Mouse (Mus musculus) induced T-regulatory cell, adult 2 months (primary cell): ENCODE results near the gene Trpv4.

ENCODE experiments used
- DNase-seq: peaks from one replicate; pipeline ENCODE4 v3.0.0-alpha.2; 2012; ENCODE audit warnings: low read depth

The Trpv4 gene

DNA sequence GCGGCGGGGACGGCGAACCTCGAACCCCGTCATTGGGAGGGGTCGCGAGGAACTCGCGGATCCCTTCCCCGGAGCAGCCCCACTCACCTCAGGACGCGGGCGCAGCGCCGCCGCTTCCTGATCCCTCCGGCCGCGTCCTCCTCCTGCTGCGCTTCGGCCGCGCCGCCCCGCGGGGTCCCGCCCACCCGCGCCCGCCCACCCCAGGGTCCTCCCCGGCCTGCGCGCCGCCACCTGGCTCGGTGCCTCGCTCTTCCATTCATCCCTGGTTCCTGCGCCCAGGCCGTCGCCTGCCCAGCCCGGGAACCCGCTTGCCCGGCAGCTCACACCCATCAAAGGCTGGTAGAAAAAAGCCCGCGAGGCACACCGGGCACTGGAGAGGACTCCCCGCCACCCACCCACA is at the start of gene Trpv4:
TSS of gene Trpv4 (minus strand) at position 167 of the 400 bp plus-strand sequence.
- DNase-seq: no peak

- DNase-seq: peak; percentile 97
These were observed 49.2 kb upstream of the Trpv4 start, which contains the start of gene Tchp for GRCm38 (mm10) chr5:114707265-114708068. TSS of gene Tchp (plus strand) at chr5:114707760.

GRCm38 (mm10) chr5:114702403-114703392 is 44.5 kb upstream of the Trpv4 start:
- no peak for DNase-seq

GRCm38 (mm10) chr5:114699015-114699414 is 40.8 kb upstream of the Trpv4 start:
- no peak for DNase-seq

DNA sequence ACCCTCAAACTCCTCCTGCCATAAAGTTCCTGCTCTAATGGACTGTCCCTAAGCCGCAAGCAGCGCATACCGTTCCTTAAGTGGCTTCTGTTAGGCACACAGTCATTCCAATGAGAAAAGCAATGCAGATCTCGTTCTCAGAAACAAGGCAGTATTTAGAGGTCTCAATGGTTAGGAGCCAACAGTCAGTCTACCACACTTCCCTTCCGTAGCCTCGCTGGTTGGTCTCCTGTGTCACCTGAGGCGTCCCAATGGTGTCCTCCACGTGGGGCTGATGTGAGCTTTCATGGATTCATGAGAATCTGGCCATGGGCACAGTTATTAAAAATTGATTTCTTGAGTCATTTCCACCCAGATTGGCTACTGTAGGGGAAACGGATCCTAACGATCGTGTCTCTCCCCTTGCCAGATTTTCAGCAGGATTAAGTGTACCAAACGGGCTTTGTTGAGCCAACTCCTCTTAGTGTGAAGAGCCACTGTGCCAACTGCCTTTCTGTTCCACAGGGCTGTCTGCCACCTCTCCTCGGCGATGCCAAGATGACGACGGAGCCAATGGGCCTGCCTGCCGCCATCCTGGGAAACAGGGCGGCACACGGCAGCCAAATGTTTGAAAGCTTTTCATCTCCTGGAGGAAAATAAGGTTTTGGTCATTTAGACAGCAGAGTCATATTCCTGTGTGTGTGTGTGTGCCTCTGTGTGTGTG is 40.0 kb upstream of the Trpv4 start:
- no peak for DNase-seq

- DNase-seq: no peak
These were observed 38.7 kb upstream of the Trpv4 start for GRCm38 (mm10) chr5:114696939-114697338.

- DNase-seq: peak; percentile 67
These were observed 37.6 kb upstream of the Trpv4 start for GRCm38 (mm10) chr5:114695775-114696174.

DNA sequence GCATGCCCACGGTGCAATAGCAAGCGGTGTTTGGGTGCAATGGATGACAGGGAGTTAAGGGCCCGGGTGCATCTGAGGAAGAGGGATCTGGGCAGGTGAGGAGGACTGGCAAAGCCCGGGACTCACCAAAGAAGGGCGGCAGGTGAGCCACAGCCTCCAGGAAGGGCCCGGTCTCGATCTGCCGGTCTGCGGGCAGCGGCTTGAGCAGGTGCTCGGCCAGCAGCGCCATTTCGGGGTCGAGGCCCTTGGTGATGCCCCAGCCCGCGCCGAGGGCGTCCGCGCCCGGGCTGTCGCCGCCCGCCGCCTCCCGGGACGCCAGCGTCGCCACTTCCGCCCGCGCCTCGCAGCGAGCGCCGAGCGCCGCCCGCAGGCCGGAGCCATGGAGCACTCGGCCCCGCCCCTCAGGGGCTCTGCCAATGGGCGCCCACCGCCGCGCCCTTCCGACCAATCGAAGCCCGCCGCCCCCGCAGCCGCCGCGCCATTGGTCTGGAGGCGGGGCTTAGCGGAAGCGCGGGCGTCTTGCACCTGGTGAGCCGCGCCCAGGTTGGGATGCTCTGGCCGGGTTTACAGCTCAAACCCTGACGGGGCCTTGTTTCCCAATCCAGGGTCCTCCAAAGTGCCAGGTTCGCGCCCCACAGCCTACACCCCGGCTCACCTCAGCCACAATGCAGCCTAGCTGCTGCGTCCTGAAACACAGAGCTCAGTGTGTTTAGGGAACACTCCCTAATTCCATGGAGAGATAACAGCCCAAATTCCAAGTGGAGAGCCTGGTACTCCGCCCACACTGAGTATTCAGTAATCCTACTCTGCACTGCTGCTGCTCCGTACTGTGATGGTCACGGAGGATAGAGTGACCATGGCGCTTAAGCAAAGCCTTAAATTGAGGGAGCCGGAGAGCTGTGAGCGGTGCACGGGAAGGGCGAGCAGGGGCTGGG is 32.7 kb upstream of the Trpv4 start, which contains the start of gene Gltp:
TSS of gene Gltp (minus strand) at position 352 of the 935 bp plus-strand sequence.
- DNase-seq: peak; percentile 97

DNA sequence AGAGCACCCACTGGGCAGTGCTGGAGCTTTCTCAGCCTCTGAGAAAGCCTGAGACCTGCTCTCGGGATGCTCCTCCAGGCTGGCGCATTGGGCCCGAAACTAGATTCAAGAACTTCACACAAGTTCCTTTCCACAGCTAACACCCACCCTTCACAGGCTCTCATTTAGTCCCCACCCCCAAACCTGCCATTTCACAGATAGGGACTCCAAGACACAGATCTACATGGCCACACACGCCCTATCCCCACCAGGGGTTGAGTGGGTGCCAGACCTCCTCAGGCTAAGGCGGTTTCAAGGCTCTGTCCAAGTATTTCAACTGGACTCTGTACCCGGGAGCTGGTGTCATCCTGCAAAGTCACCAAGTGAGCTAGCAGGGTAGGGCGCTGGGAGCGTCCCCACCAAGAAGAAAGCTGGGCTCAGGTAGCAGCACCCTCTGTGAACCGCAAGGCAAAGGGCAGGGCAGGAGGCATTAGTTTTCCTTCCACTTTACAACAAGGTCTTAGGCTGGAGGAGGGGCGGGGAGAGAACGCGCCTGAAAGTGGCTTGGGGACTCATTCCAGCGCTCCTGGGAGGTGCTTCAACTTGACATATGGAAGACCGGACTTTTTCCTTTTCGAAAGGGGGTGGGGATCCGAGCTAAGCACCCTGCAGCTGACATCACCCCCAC is 31.6 kb upstream of the Trpv4 start:
- DNase-seq: peak; percentile 73

- DNase-seq: no peak
These were observed 30.5 kb upstream of the Trpv4 start for GRCm38 (mm10) chr5:114688703-114689102.

DNA sequence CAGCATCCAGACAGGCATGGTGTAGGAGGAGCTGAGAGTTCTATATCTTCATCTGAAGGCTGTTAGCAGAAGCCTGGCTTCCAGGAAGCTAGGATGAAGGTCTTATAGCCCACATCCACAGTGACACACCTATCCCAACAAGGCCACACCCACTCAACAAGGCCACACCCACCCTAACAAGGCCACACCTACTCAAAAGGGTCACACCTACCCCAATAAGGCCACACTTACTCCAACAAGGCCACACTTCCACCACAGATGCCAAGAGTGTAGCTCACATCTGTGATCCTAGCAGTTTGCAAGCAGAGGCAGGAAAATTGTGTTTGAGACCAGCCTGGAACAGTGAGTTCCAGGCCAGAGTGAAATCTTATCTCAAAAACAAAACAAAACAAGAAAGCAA is 29.7 kb upstream of the Trpv4 start:
- DNase-seq: peak; percentile 59

- DNase-seq: no peak
These were observed 28.5 kb upstream of the Trpv4 start for GRCm38 (mm10) chr5:114686726-114687210.

DNA sequence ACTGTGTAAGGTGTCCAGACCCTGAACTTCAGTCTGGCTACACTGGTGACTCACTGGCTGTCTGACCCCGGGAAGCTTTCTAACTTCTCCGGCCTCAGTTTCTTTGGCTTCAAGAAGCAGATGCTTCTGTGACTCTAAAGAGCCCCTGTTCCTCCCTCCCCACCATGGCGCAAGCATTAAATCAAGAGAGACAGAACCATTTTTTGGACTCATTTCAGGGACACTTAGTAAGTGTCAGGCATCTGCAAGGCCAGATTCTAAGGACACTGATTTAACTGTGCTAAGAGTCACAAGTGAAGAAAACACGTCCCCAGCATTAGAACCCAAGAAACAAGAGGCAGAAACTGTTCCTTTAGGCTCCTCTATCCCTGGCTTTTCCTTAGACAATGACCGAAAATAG is 27.8 kb upstream of the Trpv4 start:
- DNase-seq: no peak

DNA sequence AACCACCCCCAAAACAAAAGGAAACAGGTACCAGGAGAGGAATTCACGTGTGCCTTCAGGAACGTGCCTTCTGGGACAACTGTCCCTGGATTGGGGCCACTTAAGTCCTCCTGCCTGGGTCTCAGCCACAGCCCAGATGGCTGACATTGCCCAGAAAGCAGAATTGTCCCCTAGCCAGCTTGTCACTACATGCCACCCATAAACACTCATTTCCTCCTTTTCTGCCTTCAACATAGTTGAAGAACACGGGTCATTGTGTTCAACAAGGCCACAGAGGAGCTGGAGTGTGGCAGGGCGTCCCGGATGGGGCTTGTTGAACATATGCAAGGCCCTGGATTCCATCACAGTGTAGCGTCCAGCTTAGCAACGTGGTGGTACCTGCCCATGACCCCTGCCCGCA is 23.5 kb upstream of the Trpv4 start:
- DNase-seq: no peak

GRCm38 (mm10) chr5:114680676-114681285 is 22.6 kb upstream of the Trpv4 start:
- peak; percentile 70 for DNase-seq

- DNase-seq: no peak
These were observed 21.8 kb upstream of the Trpv4 start for GRCm38 (mm10) chr5:114679841-114680591.

- no peak for DNase-seq
These were observed 16.4 kb upstream of the Trpv4 start for GRCm38 (mm10) chr5:114674594-114674993.

- no peak for DNase-seq
These were observed 14.9 kb upstream of the Trpv4 start for GRCm38 (mm10) chr5:114673114-114673513.

DNA sequence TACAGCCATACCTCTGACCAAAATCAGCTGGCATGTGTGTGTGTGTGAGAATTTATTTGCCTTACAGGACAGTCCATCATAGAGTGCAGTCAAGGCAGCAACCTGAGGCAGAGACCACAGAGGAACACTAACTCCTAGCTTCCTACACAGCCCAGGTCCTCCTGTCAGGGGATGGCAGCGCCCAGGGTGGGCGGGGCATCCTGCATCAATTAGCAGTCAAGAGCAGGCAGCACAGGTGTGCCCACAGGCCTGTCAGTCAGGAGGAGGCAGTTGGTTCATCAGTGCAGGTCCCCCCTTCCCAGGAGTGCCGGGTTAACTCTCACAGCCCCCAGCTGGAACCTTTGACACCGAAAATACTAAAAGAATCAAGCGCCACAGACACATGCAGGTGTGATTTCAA is 10.8 kb upstream of the Trpv4 start:
- no peak for DNase-seq
